Mouse (Mus musculus) forebrain, embryonic 14.5 days (tissue): Measurements from ENCODE around the gene Apobec2. TPM values are rescaled to one million over a fixed set of nuclear protein-coding genes. Genes with fewer than 3 reads are reported as not detected.
A peak's percentile ranks its signal among the peaks of the same experiment; 100 is the strongest.

Experiments used
- ATAC-seq: fragments of 200-750 bp; cut with Nextera tagmentation; 2 replicates; pipeline ENCODE4 v1.8.0; 2017; ENCODE audit warnings: mild to moderate bottlenecking, moderate library complexity
- DNase-seq: peaks from one replicate; pipeline ENCODE4 v3.0.0-alpha.2; 2015; ENCODE audit warnings: low spot score
- H3K27ac ChIP-seq: fragments of 300-500 bp; sonication (generic); 2 replicates; pipeline ENCODE4 v1.5.1; 2014; ENCODE audit warnings: low read depth, mild to moderate bottlenecking, control low read depth, low read length, moderate library complexity
- H3K27me3 ChIP-seq: fragments of 300-500 bp; sonication (generic); replicated peaks from 2 replicates; pipeline ENCODE4 v1.6.1; 2014; ENCODE audit warnings: low read length, control low read depth, mixed read lengths; ENCODE audit not compliant: control insufficient read depth, insufficient read depth
- H3K36me3 ChIP-seq: fragments of 300-500 bp; sonication (generic); 2 replicates; pipeline ENCODE4 v1.6.1; 2014; ENCODE audit warnings: low read length, control low read depth; ENCODE audit not compliant: control insufficient read depth, insufficient read depth
- H3K4me1 ChIP-seq: fragments of 300-500 bp; sonication (generic); 2 replicates; pipeline ENCODE4 v1.6.1; 2014; ENCODE audit warnings: antibody characterized with exemption, low read length, control low read depth; ENCODE audit not compliant: control insufficient read depth, insufficient read depth
- H3K4me2 ChIP-seq: fragments of 300-500 bp; sonication (generic); 2 replicates; pipeline ENCODE4 v1.6.1; 2014; ENCODE audit warnings: mild to moderate bottlenecking, control low read depth, low read length
- H3K4me3 ChIP-seq: fragments of 300-500 bp; sonication (generic); 2 replicates; pipeline ENCODE4 v1.5.1; 2014; ENCODE audit warnings: low read depth, low read length, control low read depth
- H3K9ac ChIP-seq: fragments of 300-500 bp; sonication (generic); 2 replicates; pipeline ENCODE4 v1.6.1; 2014; ENCODE audit warnings: mild to moderate bottlenecking, low read length, control low read depth, moderate library complexity
- H3K9me3 ChIP-seq: fragments of 300-500 bp; sonication (generic); replicated peaks from 2 replicates; pipeline ENCODE4 v1.6.1; 2016; ENCODE audit warnings: low read length, control low read depth, mixed read lengths; ENCODE audit not compliant: control insufficient read depth
- WGBS: fragments of 180-500 bp; shearing (Covaris S2); extraction: QIAGEN DNeasy Blood & Tissue Kit; methylation state at CpG from one replicate; pipeline ENCODE4 v1.1.7; 2014; 5-methylcytosine and 5-hydroxymethylcytosine counted together
- polyA plus RNA-seq: library from polyadenylated mRNA; unstranded; fragments of >200 nt; fragmentation: Nextera tagmentation; extraction: Ambion mirVana; gene quantifications from 2 replicates; pipeline ENCODE4 v1.2.1, GENCODE M21; 2014

Apobec2 gene
- polyA plus RNA-seq, 1 experiment from 2014 or later = 0.24 TPM

DNA sequence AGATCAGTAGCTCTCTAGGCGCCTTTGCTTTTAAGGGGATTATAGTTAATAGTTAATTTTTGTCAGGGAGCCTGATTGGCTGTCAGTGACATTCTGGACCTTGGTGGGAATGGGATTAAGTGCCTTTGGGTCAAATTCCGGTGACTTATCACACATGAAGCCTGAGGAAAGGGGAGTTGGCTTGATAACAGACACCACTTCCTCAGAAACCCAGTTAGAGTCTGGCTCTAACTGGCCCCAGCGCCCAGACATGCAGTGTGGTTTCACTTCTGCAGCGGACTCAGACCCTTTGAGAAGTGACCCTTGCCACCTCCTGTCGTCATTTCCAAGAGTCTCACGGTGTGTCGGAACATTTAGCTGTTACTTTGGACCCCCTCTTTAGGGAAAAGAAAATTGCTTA, 14.6 kb downstream of the Apobec2 start:
- Histone ChIP-seq H3K9ac (no peak overlapping the region), H3K4me3 (no peak overlapping the region), H3K27ac (no peak overlapping the region), H3K4me1 (no peaks in the 10 kb centered on the region), H3K27me3 (no peaks in the 10 kb centered on the region), H3K36me3 (peaks cover 42% of the 10 kb centered on the region), H3K4me2 (no peak overlapping the region), H3K9me3 (no peaks in the 10 kb centered on the region)
- ATAC-seq (no peak), DNase-seq (no peak)
- WGBS = 90% methylated on average over 7 of the region's 7 CpGs

- no peak for DNase-seq
- H3K27ac ChIP-seq = no peak overlapping the region
- no peak overlapping the region for H3K4me3 ChIP-seq
- H3K4me1 ChIP-seq = no peaks in the 10 kb centered on the region
- WGBS = 90% methylated on average over 6 of the region's 6 CpGs
- H3K27me3 ChIP-seq = no peaks in the 10 kb centered on the region
- H3K9ac ChIP-seq = no peak overlapping the region
- H3K36me3 ChIP-seq = peaks cover 43% of the 10 kb centered on the region
- no peak for ATAC-seq
- H3K9me3 ChIP-seq = no peaks in the 10 kb centered on the region
- no peak overlapping the region for H3K4me2 ChIP-seq
These were observed 15.2 kb downstream of the Apobec2 start for GRCm38 (mm10) chr17:48417521-48417920.

GRCm38 (mm10) chr17:48416425-48417195, 16.1 kb downstream of the Apobec2 start:
- 90% methylated on average over 14 of the region's 14 CpGs for WGBS
- Histone ChIP-seq H3K4me3 (no peak overlapping the region), H3K4me2 (no peak overlapping the region), H3K4me1 (peaks cover under 1% of the 10 kb centered on the region; the same call in 1 of the 2 replicates), H3K9ac (no peak overlapping the region), H3K27me3 (no peaks in the 10 kb centered on the region), H3K27ac (no peak overlapping the region), H3K9me3 (no peaks in the 10 kb centered on the region), H3K36me3 (peaks cover 48% of the 10 kb centered on the region)
- DNase-seq = peak; percentile 86
- peak; percentile 74 for ATAC-seq

DNA sequence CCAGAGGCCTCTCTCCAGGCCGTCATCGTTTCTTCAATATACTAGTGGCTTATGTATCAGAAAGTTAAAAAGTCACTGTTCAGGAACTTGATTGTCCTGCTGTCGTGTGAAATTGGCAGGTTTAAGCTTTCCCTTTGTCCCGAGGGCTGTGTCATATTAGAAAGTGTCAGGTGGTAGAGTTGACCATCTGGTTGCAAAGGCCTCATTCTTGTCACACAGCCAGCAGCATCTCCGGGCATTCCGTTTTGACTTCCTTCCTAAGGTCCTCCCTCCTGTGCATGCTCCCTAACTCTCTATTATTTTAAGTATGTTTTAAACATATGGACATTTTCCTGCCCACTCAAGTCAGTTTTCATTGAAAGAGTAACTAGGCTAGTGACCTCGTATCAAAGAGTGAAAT, 16.7 kb downstream of the Apobec2 start:
- Histone ChIP-seq H3K9me3 (no peaks in the 10 kb centered on the region), H3K4me2 (no peak overlapping the region), H3K4me1 (peaks cover 7% of the 10 kb centered on the region), H3K27ac (no peak overlapping the region), H3K9ac (no peak overlapping the region), H3K4me3 (no peak overlapping the region), H3K27me3 (no peaks in the 10 kb centered on the region), H3K36me3 (peaks cover 48% of the 10 kb centered on the region)
- no peak for ATAC-seq
- WGBS = 83% methylated on average over 7 of the region's 7 CpGs
- no peak for DNase-seq

- H3K4me2 ChIP-seq = peak overlapping the region; percentile 67
- H3K36me3 ChIP-seq = peaks cover 31% of the 10 kb centered on the region
- peaks cover 20% of the 10 kb centered on the region for H3K4me1 ChIP-seq
- no peaks in the 10 kb centered on the region for H3K27me3 ChIP-seq
- DNase-seq = no peak
- peak overlapping the region; percentile 75 for H3K9ac ChIP-seq
- WGBS = 42% methylated on average over 8 of the region's 8 CpGs
- ATAC-seq = no peak
- H3K27ac ChIP-seq = no peak overlapping the region
- no peaks in the 10 kb centered on the region for H3K9me3 ChIP-seq
- H3K4me3 ChIP-seq = peak overlapping the region; percentile 60
These were observed 21.5 kb downstream of the Apobec2 start for GRCm38 (mm10) chr17:48411241-48411640.

- peak; percentile 54 for DNase-seq
- Histone ChIP-seq H3K4me2 (peak overlapping the region; percentile 67), H3K4me1 (peaks cover 20% of the 10 kb centered on the region), H3K27me3 (no peaks in the 10 kb centered on the region), H3K4me3 (peak overlapping the region; percentile 60), H3K9me3 (no peaks in the 10 kb centered on the region), H3K36me3 (peaks cover 22% of the 10 kb centered on the region), H3K27ac (peak overlapping the region; percentile 96), H3K9ac (peak overlapping the region; percentile 75)
- 0 out of 2 replicates have a peak, but pooled peaks have one; percentile 0 for ATAC-seq
- under 1% methylated on average over 13 of the region's 13 CpGs for WGBS
These were observed 22.4 kb downstream of the Apobec2 start for GRCm38 (mm10) chr17:48410299-48410785.

DNA sequence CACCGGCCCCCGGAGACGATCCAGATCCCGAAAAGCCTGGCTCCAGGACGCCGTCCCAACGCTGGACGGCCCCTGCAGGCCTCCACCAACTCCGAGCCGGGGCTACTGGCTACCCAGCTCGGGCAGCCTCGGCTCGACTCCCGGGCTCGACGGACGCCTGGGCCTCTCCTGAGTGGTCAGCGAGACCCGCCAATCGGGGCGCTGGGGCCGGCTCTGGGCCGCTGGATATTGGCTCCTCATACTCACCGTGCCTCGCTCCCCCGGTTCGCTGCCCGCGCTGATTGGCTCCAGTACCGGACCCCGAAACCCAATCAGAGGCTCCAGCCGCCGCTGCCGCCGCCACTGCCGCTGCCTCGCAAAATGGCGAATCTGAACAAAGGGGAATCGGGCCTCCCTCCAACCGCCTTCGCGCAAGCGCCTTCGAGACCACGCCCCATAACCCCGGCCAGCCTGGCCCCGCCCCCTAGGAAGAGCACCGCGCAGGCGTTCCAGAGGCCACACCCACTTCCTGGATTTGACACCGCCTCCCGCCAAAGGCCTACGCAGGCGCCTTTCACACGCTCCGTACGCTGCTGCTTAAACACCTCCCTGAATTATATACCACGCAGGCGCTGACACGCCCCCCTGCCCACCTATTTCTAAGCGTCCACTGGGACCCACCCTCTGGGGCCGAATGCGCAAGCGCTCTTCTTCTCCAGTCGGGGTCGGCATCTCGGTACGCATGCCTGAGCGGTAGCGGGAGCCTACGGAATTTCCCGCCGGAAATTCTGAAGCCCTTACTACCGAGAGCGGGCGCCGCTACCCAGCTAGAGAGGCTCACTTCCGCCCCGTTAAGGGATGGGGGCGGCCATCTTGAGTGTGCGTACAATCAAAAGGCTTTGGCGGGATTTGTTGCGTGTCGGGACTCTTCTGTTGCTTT, 23.1 kb downstream of the Apobec2 start, which contains the start of the genes Nfya and Oard1:
Gene Nfya (minus strand): TSS at position 527 of the 919 bp plus-strand sequence.
Gene Oard1 (plus strand): TSS at position 635 of the 919 bp plus-strand sequence.
- Histone ChIP-seq H3K4me2 (peak within 1 kb of the TSS; percentile 89), H3K9me3 (no peaks in the 10 kb centered on the region), H3K9ac (peak within 1 kb of the TSS; percentile 99), H3K4me3 (peak within 1 kb of the TSS; percentile 87), H3K4me1 (peaks cover 20% of the 10 kb centered on the region), H3K27me3 (no peaks in the 10 kb centered on the region), H3K27ac (peak within 1 kb of the TSS; percentile 100), H3K36me3 (peaks cover 15% of the 10 kb centered on the region)
- under 1% methylated on average over 82 of the region's 84 CpGs for WGBS
- ATAC-seq (peak; percentile 96), DNase-seq (peak; percentile 100)

DNA sequence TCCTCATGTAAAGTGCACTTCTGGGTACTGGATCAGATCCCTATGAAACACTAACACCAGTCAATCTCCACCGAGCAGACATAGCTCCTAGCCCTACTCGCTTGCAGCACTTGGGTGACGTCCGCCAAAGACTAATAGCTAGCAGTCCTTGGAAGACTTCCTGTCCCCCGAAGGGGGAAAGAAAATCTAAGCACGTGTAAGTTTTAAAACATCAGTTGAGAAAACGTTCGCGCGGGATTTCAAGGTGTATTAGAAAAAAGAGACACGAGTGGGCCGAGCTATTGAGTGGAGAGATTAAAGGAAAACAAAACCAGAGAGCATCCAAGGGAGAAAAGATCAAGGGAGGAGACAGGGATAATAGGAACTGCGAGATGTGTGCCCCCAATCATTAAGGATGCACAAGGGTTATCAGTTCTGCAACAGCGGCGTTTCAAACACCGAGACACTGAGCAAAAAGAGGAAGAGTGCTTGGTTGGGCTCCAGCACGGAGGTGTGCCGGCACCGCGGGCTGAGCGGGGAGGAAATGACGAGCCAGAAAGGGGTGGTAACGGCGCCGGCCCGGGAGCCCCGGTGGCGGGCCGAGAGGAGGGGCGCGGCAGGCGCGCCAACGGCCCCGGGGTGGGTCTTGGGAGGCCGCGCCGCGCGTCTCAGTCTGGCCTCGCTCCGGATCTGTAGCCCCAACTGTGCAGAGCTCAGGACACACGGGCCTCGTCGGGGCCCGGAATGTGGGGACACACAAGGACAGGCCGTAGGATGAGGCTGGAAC, 24.0 kb downstream of the Apobec2 start:
- peak; percentile 78 for DNase-seq
- peak overlapping the region; percentile 87 for H3K4me3 ChIP-seq
- peak overlapping the region; percentile 89 for H3K4me2 ChIP-seq
- WGBS = under 1% methylated on average over 45 of the region's 47 CpGs
- ATAC-seq = peak; percentile 27
- no peaks in the 10 kb centered on the region for H3K27me3 ChIP-seq
- H3K4me1 ChIP-seq = peaks cover 20% of the 10 kb centered on the region
- H3K27ac ChIP-seq = peak overlapping the region; percentile 100
- no peaks in the 10 kb centered on the region for H3K9me3 ChIP-seq
- H3K36me3 ChIP-seq = 0 out of 2 replicates have a peak, but pooled peaks cover 9% of the 10 kb centered on the region
- peak overlapping the region; percentile 99 for H3K9ac ChIP-seq
